Mouse (Mus musculus) lung, adult 10 weeks (tissue): Measurements from ENCODE around the gene Rab39b. TPM values are rescaled to one million over a fixed set of nuclear protein-coding genes. Genes with fewer than 3 reads are reported as not detected.

Experiments
- polyA plus RNA-seq: library from polyadenylated mRNA; stranded (reverse); fragments of 350-450 nt; fragmentation: Illumina TruSeq; extraction: RNeasy Lipid Tissue Mini Kit (QIAGEN cat#74804); gene quantifications from one replicate; pipeline ENCODE4 v1.2.3, GENCODE M21; 2014; ENCODE audit warnings: low read depth, low replicate concordance; ENCODE audit not compliant: insufficient read depth

The Rab39b gene
- 0.38 TPM for polyA plus RNA-seq

DNA sequence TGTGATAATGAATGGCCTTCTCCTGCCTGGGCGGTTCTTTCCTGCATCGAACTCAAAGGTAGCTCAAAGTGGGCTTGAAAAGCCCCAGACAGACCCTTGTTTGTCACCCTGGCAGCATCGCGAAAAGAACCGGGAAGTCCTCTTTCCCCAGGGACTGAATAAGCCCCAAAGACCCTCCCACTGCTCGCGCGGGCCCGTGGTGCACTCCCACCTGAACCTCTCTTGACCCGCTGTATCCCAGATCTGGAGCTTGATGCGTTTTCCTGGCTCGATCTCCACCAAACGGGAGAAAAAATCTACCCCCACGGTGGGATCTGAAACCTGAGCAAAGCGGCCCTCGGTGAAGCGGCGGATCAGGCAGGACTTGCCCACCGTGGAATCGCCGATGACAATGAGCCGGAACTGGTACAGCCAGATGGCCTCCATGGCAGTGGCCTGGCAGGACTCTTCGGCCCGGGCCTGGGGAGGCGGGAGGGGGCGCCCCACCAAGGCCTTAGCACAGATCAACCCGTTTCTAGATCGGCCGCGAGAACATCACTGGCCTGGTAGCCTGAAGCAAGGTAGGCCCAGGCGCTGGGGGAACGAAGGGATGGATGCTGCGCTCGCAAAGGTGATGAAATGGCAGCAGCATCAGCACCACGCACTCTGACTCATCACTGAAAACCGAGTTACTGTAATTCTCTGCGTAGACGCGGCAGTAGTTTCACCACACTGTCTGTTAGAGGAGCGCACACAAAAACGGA is at the start of gene Rab39b:
TSS of gene Rab39b (minus strand) at position 650 of the 743 bp plus-strand sequence.

Other genes with a start within 250 kb of the Rab39b start
- gene Fundc2, start 195.8 kb downstream of the Rab39b start, polyA plus RNA-seq = 29.9 TPM
- gene F8, start 195.6 kb downstream of the Rab39b start, polyA plus RNA-seq = 0.14 TPM
- gene Cmc4, start 161.6 kb downstream of the Rab39b start, polyA plus RNA-seq = 13.0 TPM
- 3.2 TPM for gene Mtcp1, start 161.6 kb downstream of the Rab39b start, polyA plus RNA-seq
- gene Brcc3, start 161.6 kb downstream of the Rab39b start, polyA plus RNA-seq = 20.4 TPM
- gene Vbp1, start 63.9 kb downstream of the Rab39b start, polyA plus RNA-seq = 48.6 TPM